Mouse (Mus musculus) kidney, embryonic 16.5 days (tissue): Measurements from ENCODE around the gene Pcnx. TPM values are rescaled to one million over a fixed set of nuclear protein-coding genes. Genes with fewer than 3 reads are reported as not detected.
"Not testable (repeated sequence)": the region's sequence is repeated elsewhere in the genome, so short reads cannot be mapped to it uniquely, and the experiment has no call there.

Experiments
- ATAC-seq: fragments of 200-750 bp; cut with Nextera tagmentation; 2 replicates; pipeline ENCODE4 v1.8.0; 2017; ENCODE audit warnings: moderate TSS enrichment; ENCODE audit not compliant: low FRiP score, low TSS enrichment
- H3K27ac ChIP-seq: fragments of 300-500 bp; sonication (generic); 2 replicates; pipeline ENCODE4 v1.5.1; 2014; ENCODE audit warnings: low read length
- H3K27me3 ChIP-seq: fragments of 300-500 bp; sonication (generic); 2 replicates; pipeline ENCODE4 v1.6.1; 2014; ENCODE audit warnings: low read length, control low read depth, mixed read lengths; ENCODE audit not compliant: insufficient read depth
- H3K36me3 ChIP-seq: fragments of 300-500 bp; sonication (generic); 2 replicates; pipeline ENCODE4 v1.6.1; 2014; ENCODE audit warnings: low read length, control low read depth, mixed read lengths; ENCODE audit not compliant: insufficient read depth
- H3K4me1 ChIP-seq: fragments of 300-500 bp; sonication (generic); 2 replicates; pipeline ENCODE4 v1.6.1; 2014; ENCODE audit warnings: low read length, control low read depth, mixed read lengths; ENCODE audit not compliant: insufficient read depth
- H3K4me2 ChIP-seq: fragments of 300-500 bp; sonication (generic); replicated peaks from 2 replicates; pipeline ENCODE4 v1.6.1; 2014; ENCODE audit warnings: low read depth, low read length
- H3K4me3 ChIP-seq: fragments of 300-500 bp; sonication (generic); 2 replicates; pipeline ENCODE4 v1.5.1; 2014; ENCODE audit warnings: mild to moderate bottlenecking, low read length
- H3K9ac ChIP-seq: fragments of 300-500 bp; sonication (generic); replicated peaks from 2 replicates; pipeline ENCODE4 v1.6.1; 2014; ENCODE audit warnings: low read length
- H3K9me3 ChIP-seq: fragments of 300-500 bp; sonication (generic); 2 replicates; pipeline ENCODE4 v1.6.1; 2016; ENCODE audit warnings: low read length, control low read depth
- WGBS: fragments of 180-500 bp; shearing (Covaris S2); extraction: QIAGEN DNeasy Blood & Tissue Kit; methylation state at CpG from one replicate; pipeline ENCODE4 v1.1.7; 2014; 5-methylcytosine and 5-hydroxymethylcytosine counted together
- polyA plus RNA-seq: library from polyadenylated mRNA; unstranded; fragments of >200 nt; fragmentation: Nextera tagmentation; extraction: Ambion mirVana; gene quantifications from 2 replicates; pipeline ENCODE4 v1.2.1, GENCODE M21; 2015

Pcnx gene
- polyA plus RNA-seq, 1 experiment from 2014 or later, result 9.1 TPM

DNA sequence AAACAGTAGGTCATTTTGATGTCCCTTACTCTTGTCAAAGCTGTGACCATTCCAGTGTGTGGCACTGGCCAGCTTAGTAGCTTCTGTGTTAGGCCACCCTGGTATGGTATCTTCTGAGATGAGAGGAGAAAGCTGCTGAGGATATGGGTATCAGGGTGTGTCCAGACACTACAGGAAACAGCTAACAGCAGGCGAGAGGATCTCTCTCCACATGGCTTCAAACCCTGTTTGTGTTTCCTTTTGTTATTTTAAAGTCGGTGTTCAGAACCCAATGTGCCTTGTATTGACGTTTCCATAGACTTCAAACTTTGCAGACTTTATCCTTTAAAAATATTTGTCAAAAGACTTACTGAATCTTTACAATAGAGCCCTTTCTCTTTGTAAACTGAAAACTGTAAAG lies 137.7 kb downstream of the Pcnx start:
- Histone ChIP-seq H3K4me3 (no peak overlapping the region), H3K36me3 (peaks cover 32% of the 10 kb centered on the region), H3K27ac (no peak overlapping the region), H3K9me3 (no peaks in the 10 kb centered on the region), H3K4me1 (no peaks in the 10 kb centered on the region), H3K27me3 (no peaks in the 10 kb centered on the region), H3K4me2 (no peak overlapping the region), H3K9ac (no peak overlapping the region)
- no peak for ATAC-seq
- WGBS, result 53% methylated on average over 3 of the region's 3 CpGs

DNA sequence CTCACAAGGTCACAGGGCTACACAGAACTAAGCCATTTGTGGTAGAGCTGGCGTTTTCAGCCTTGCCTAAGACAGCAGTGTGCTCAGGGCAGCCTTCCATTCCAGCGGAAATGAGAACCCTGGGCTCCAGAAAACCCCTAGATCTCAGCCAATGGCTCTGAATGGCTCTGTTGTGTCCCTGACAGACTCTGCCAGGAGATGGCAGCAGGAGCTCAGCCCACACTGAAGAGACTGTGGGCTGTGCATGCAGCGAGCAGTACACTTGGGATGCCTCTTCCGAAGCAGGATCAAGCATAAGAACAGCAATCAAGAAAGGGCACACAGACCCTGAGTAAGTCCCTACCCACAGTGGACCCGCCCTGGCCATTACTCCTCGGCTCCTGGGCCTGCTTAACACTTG lies 142.9 kb downstream of the Pcnx start:
- H3K4me2 ChIP-seq, H3K36me3 ChIP-seq, H3K4me1 ChIP-seq, H3K27me3 ChIP-seq, H3K27ac ChIP-seq, H3K9ac ChIP-seq, H3K4me3 ChIP-seq, H3K9me3 ChIP-seq: not testable (repeated sequence)
- ATAC-seq, result peak; percentile 93
- no CpG with 5 or more reads among the region's 6 CpGs for WGBS

DNA sequence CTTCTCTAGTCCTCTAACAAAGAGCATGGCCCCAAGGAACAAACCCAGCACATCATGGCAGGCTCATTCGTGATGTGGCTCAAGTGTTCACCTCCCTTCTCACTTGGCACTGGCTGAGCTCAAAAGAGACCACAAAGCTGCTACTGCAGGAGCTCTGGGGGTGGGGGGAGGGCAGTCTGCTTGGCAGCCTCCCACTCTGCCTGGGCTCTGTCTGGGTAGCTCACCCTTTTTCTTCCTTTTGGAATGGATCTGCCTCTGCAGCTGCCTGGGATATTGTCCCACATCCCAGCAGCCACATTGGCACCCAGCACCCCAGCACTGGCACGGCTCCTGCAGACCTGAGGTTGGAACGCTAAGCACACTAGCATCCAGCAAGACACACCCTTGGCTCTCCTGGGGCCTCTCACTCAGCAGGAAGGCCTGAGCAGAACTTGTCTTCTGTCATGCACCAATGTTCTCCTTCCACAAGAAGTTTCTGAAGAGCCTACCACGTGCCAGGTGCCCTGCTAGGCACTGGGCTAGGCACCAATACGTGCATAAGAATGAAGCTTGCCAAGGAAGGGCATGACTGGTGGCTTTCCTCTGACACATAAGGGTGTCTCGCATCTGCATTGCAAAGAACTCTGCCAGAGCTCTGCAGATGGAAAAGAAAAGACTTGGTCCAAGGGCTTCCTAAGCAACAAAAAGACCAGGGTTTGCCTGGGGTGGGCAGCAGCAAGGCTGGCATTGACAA lies 166.2 kb downstream of the Pcnx start:
- not testable (repeated sequence) for H3K27ac ChIP-seq, H3K4me1 ChIP-seq, H3K4me3 ChIP-seq, H3K27me3 ChIP-seq, H3K9me3 ChIP-seq, ATAC-seq, H3K36me3 ChIP-seq, H3K4me2 ChIP-seq, H3K9ac ChIP-seq
- WGBS, result no CpG with 5 or more reads among the region's 6 CpGs

DNA sequence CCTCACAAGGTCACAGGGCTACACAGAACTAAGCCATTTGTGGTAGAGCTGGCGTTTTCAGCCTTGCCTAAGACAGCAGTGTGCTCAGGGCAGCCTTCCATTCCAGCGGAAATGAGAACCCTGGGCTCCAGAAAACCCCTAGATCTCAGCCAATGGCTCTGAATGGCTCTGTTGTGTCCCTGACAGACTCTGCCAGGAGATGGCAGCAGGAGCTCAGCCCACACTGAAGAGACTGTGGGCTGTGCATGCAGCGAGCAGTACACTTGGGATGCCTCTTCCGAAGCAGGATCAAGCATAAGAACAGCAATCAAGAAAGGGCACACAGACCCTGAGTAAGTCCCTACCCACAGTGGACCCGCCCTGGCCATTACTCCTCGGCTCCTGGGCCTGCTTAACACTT lies 173.7 kb downstream of the Pcnx start:
- H3K27ac ChIP-seq, H3K4me1 ChIP-seq, H3K9me3 ChIP-seq, H3K4me3 ChIP-seq, H3K9ac ChIP-seq, H3K27me3 ChIP-seq, H3K36me3 ChIP-seq, H3K4me2 ChIP-seq: not testable (repeated sequence)
- no CpG with 5 or more reads among the region's 6 CpGs for WGBS
- ATAC-seq, result peak; percentile 86

DNA sequence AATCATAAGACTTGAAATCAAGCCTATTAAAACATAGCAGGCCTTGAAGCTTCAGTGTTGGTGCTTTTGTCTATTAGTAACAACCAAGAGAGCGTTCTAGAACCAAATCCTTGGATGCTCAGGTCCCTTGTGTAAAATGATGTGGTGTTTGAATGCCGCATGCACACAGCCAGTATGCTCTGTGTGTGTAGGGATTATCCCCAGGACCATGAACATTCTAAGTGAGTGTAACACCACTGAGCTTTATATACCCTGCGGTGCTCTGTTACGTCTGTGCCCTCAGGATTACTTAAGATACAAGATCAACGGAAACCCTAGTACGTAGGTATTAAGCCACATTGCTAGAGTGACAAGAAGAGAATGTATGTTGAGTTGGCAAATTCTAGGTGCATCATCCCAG lies 174.2 kb downstream of the Pcnx start:
- ATAC-seq, H3K27ac ChIP-seq, H3K9ac ChIP-seq, H3K4me3 ChIP-seq, H3K4me1 ChIP-seq, H3K27me3 ChIP-seq, H3K36me3 ChIP-seq, H3K9me3 ChIP-seq, H3K4me2 ChIP-seq: not testable (repeated sequence)
- no CpG with 5 or more reads among the region's 6 CpGs for WGBS

DNA sequence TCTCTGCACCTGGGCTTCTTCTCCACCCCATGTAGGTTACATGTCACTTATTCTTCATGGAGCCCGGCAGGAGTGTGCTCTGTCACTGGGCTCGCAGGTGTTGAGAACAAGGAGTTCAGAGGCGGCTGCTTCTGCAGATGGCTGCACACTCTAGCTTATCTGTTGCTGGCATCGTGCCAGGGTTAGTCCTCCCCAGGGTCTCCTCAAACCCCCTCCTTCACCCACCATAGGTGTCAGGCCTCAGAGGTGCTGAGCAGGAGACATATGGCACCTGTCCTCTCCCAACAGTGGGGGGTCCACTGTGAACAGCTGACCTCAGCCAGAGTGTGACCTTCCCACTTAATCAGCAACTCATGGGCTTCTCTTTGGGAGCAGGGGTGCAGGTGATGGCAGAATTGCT lies 184.3 kb downstream of the Pcnx start:
- not testable (repeated sequence) for H3K4me3 ChIP-seq, H3K36me3 ChIP-seq, H3K27ac ChIP-seq, H3K4me1 ChIP-seq, H3K27me3 ChIP-seq, H3K9ac ChIP-seq, H3K4me2 ChIP-seq, H3K9me3 ChIP-seq
- no CpG with 5 or more reads among the region's 4 CpGs for WGBS
- 0 out of 2 replicates have a peak, but pooled peaks have one; percentile 27 for ATAC-seq

Other genes starting within 250 kb of the Pcnx start
- gene Ttc9, start 228.8 kb upstream of the Pcnx start, polyA plus RNA-seq, result 1.0 and 1.8 TPM in 2 replicates
- 0.73 and 0.97 TPM in 2 replicates for gene Map3k9, start 78.8 kb upstream of the Pcnx start, polyA plus RNA-seq